ENCODE assay signal across 32 mouse cellular contexts in the genomic region with DNA sequence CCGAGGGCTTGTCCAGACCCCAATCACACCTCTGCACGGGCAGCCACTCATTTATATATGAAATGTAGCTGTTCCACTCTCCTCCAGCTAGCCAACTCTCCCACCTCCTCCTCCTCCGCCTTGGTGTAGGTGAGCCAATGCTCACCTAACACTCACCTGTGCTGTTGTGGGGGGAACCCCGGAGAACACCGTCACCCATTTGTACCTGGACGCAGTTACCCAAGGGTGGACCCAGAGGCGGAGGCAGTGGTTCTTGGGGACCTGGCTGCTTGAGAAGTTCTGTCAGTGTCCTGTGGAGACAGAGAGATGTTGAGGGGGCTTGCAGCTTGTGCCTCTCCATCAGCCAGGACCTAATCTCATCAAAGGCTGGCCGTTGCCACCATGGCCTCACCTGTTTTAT. TPM values are rescaled to one million over a fixed set of nuclear protein-coding genes. Genes with fewer than 3 reads are reported as not detected.
"Had no signal": no experiment of that assay in that cellular context is flagged by ENCODE, and none has a peak within 500 bp of the region (broad histone marks: within the 10 kb centered on the region; RNA-seq: fewer than 3 reads in every experiment).

No protein-coding gene starts in this region.

- DNase-seq: gastrocnemius, adult 2 months; gastrocnemius, postnatal 10 days; gastrocnemius, postnatal 25 days; heart, adult 18-20 months; heart, postnatal 14 days; heart, postnatal 36 days; kidney, adult 18-20 months; kidney, adult 8-10 months; kidney, postnatal 10 days; kidney, postnatal 25 days; kidney, postnatal 4 days; liver; liver, embryonic 13.5 days had no signal

- H3K9me3 ChIP-seq: heart, embryonic 10.5 days; heart, embryonic 12.5 days; intestine, embryonic 15.5 days; limb, embryonic 10.5 days; limb, embryonic 12.5 days; liver, embryonic 13.5 days had no signal

- H3K4me3 ChIP-seq: gastrocnemius, adult 2 months; intestine, embryonic 15.5 days; layer of hippocampus, adult 2 months; left cerebral cortex, adult 2 months; limb, embryonic 12.5 days; liver, embryonic 13.5 days had no signal

- H3K27ac ChIP-seq: gastrocnemius, adult 2 months; heart, embryonic 10.5 days; hindbrain, embryonic 14.5 days; intestine, embryonic 15.5 days; layer of hippocampus, adult 2 months; left cerebral cortex, adult 2 months; limb, embryonic 10.5 days; limb, embryonic 12.5 days; liver, embryonic 13.5 days had no signal

- H3K4me2 ChIP-seq: heart, embryonic 12.5 days; intestine, embryonic 15.5 days; liver, embryonic 11.5 days; liver, embryonic 13.5 days had no signal

- H3K9ac ChIP-seq: heart, embryonic 12.5 days; hindbrain, embryonic 14.5 days; intestine, embryonic 15.5 days; limb, embryonic 12.5 days; liver, embryonic 13.5 days had no signal

RNA-seq across cellular contexts. Expression of gene Shisa8, which starts 4.3 kb away (rescaled TPM):
- total RNA-seq: gastrocnemius, adult 2 months; gastrocnemius, postnatal 10 days; gastrocnemius, postnatal 25 days; granulocyte monocyte progenitor cell, adult 5-6 weeks had no signal
- polyA plus RNA-seq: inflammation-experienced regulatory T-cells, adult 6 months; intestine, postnatal 0 days; limb, embryonic 10.5 days had no signal

RNA-seq across cellular contexts. Expression of gene Tnfrsf13c, which starts 15.9 kb away (rescaled TPM):
- total RNA-seq: gastrocnemius, adult 2 months; gastrocnemius, postnatal 25 days had no signal
- polyA plus RNA-seq: heart, embryonic 12.5 days; intestine, embryonic 15.5 days; intestine, postnatal 0 days; limb, embryonic 12.5 days had no signal

RNA-seq across cellular contexts. Expression of gene Cenpm, which starts 36.2 kb away (rescaled TPM):
- total RNA-seq: gastrocnemius, adult 2 months had no signal

RNA-seq across cellular contexts. Expression of gene 1500009C09Rik, which starts 43.9 kb away (rescaled TPM):
- total RNA-seq: gastrocnemius, adult 2 months; gastrocnemius, postnatal 10 days; gastrocnemius, postnatal 25 days; gastrocnemius, postnatal 4 days; granulocyte monocyte progenitor cell, adult 5-6 weeks; heart, adult 18-20 months; heart, adult 8-10 months; heart, postnatal 14 days; heart, postnatal 36 days; hematopoietic stem cell, adult 5-6 weeks had no signal
- polyA plus RNA-seq: heart, embryonic 10.5 days; heart, embryonic 12.5 days; heart, embryonic 14.5 days; heart, embryonic 16.5 days; inflammation-experienced regulatory T-cells, adult 6 months; intestine, postnatal 0 days; kidney, embryonic 14.5 days; kidney, embryonic 16.5 days; limb, embryonic 10.5 days; limb, embryonic 12.5 days; liver, embryonic 11.5 days; liver, embryonic 13.5 days had no signal
